Mouse (Mus musculus): Measurements from ENCODE around the gene Cdh20.

- no peak for TF ChIP-seq POLR2A (IDR thresholded peaks at IDR 0.05; ENCODE audit: extremely low read depth, insufficient read depth, low read length)
- no peak for TF ChIP-seq CTCF (IDR thresholded peaks at IDR 0.05; ENCODE audit: low read depth, low read length)
Measured at GRCm38 (mm10) chr1:104901815-104902214, 133.5 kb downstream of the Cdh20 start.
